Mouse (Mus musculus) left cerebral cortex, adult 8-10 months (tissue): ENCODE measurements around the gene Henmt1. TPM values are rescaled to one million over a fixed set of nuclear protein-coding genes. Genes with fewer than 3 reads are reported as not detected.

ENCODE experiments used
- DNase-seq, 2 experiments: peaks; one replicate each; pipeline ENCODE4 v3.0.0; 2022; ENCODE audit warnings: low spot score in 2 of 2
- total RNA-seq, 4 experiments: library from RNA; stranded (reverse); gene quantifications; 2 replicates each; pipeline ENCODE4 v1.2.4; 2022

Henmt1 gene
- 1 to 10 TPM; 2.2 to 4.6 (median 3.5) TPM for total RNA-seq

DNA sequence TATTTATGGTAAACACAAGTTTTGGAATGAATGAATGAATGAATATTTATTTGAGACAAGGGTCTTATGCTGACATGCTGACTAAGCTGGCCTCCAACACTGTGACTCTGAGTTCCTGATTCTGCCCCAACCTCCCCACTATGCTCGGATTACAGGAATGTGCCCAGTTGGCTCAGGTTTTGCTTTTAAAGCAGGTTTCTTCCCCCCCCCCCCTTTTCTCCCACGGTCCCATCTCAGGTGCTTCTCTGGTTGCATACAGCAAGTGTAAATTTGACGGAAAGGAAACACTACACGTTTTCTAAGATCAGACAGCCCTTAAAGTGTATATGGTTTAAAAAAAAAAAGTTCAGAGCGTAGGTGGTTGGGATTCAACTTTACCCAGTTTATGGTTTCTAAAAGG is at the start of gene Henmt1:
Gene Henmt1, plus strand, starts transcription at position 301 of the 400 bp plus-strand sequence.
- no peak for DNase-seq

DNA sequence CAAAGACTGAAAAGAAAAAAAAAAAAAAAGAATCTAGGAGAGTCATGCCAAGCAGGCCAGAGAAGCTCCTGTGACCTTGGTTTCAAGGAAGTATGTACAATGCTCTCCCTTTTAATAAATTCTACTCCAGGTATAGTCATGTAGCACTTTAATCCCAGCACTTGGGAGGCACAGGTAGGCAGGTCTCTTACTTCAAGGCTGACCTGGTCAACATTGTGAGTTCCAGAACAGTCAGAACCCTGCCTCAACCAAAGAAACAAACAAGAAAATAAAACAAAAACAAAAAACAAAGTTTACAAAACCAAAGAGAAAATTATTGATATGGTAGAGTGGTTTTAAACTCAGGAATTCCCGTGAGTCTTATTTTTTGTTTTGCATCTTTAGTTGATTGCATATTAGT is 49.8 kb upstream of the Henmt1 start, which contains the start of gene Fndc7:
Gene Fndc7, minus strand, starts transcription at position 101 of the 400 bp plus-strand sequence.
- DNase-seq: no peak

DNA sequence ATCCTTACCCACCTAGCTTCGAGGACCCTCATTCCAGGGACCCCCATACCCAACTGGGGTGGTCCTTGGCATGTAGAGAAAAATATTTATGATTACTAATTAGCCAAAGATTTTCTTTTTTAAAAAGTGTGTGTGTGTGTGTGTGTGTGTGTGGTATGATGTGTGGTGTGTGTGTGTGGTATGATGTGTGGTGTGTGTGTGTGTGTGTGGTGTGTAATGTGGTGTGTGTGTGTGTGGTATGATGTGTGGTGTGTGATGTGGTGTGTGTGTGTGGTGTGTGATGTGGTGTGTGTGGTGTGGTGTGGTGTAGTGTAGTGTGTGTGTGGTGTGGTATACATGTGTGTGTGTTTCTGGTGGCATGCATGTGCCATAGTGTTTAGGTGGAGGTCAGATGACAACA is 47.6 kb upstream of the Henmt1 start:
- no peak for DNase-seq

DNA sequence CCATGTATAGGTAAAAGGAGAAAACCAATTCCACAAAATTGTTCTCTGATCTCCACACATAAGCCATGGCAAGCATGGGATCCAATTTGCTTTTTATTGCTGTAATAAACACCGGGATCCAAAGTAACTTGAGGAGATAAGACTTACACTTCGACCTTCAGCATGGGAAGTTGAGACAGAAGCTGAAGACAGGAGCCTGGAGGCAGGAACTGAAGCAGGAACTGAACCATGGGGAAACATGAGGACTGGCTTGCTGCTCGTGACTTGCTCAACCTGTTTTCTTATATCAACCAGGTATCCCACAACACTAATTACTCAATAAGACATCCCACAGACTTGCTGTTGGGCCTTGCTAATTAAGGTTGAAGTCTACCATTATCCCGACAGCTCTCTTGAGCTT is 46.8 kb upstream of the Henmt1 start:
- no peak for DNase-seq

DNA sequence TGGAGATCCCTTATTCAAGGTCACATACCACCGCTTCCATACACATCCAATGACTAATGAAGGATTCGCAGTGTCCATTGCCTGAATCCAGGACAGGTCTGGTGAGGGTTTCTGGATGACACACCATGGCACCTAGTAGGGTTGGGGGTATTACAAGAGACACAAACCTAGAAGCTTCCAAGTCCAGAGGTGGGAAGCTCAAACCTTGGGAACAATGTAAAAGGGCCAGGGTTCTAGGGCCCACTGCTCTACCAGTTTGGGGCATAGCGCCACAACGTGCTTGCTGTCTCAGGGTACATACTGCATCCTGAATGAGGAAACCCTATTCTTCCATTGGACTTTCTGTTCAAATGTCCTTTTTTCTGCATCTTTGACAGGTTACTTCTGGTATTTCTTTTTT is 41.0 kb upstream of the Henmt1 start:
- no peak for DNase-seq

DNA sequence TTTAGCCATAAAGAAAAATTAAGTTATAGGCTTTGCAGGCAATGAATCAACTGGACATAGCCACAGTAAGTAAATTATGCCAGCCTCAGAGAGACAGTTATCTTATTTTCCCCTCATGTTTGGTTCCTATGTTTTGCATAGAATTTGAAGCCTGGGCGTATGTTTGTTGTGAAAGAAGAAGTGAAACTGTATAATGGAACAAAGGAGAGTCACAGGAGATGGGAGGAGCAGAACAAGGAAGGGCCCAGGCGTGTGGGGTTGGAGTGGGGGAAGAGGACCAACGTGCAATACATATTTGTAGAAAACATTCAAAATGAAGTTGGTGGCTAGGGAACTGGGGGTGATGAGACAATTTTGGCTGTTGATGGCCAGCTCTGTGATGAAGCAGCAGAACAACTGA is 39.5 kb upstream of the Henmt1 start:
- DNase-seq: no peak

DNA sequence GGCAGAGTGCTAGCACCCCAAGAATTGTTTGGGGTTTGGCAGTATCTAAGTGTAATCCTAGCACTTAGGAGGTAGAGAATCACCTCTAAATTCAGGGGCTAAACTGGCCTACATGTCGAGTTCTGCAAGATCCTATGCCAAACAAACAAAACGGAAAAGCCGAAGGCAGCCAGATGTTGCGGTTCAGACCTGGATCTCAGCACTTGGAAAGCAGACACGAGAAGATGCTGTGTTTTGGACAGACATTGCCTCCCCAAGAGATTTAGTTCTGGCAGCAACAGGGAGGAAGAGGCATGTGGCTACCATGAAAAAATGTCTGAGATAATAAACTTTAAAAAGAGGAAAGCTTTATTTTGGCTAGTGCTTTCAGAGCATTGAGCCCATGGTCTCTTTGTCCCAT is 39.0 kb upstream of the Henmt1 start:
- no peak for DNase-seq

DNA sequence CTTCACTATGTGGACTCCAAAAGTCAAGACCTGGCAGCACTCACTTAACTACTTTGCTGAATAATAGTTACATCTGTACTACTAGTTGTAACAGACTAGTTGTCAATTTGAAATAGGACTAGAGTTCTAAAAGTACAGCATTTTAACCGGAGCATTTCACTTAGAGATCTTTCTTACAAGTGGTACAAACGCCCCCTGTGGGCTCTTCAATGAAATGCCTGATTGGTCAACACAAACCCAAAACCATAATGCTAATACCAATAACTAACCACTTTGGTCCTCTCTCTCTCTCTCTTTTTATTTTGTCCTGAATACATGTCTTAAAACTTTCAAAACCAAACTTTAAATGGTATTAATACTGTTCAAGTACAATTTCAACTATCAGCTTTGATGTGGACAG is 37.6 kb upstream of the Henmt1 start:
- no peak for DNase-seq

DNA sequence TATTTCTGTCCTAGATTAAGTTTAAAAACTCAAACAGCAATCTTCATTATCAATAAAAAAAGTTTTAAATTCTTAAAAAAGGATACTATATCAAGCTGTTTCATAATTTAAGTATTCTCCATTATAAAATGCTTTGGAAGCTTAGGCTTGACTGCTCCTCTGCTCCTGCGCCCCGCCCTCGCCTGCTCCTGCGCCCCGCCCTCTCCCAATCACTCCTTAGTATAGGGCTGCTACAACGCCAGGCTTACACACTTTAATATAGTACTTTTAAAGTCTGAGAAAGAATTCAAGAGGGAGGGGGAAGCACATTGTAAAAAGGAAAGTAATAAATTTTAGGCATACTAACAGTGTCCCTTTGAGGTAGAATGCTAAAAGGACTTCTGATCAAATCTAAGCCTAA is 36.7 kb upstream of the Henmt1 start:
- no peak for DNase-seq

DNA sequence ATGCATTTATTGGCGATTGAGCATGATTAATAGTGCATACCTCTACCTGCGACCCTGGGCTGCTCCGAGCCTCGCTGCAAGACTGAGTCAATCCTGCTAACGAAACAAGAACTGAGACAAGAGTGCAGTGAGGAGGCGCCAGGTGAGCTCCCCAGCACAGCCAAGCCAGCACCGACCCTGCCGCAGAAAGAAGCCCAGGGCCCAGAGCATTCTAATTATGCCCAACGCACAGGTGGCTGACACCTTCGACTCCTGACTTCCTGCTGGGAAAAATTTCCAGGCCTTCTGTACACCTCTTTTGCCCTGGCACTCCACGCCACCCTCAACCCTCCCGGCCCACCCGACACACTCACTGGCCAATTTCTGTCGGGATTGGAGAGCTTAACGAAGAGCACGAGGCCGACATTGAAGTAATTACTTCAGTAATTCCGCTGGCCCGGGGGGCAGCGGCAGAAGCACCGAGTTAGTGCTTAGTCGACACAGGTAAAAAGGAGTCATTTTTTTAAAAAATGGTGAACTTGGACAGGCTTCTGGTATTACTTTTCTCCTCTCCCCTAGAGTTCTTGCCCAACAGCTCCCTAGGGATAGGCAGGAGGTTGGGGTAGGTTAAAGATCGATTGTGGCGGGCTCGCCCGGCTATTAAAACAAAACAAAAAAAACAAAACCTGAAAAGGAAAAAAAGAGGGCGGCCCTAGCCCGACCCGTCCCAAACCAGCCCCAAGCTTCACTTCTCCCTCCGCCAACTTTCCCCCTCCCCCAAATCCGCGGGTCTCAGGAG is 29.2 kb upstream of the Henmt1 start:
- DNase-seq: no peak

DNA sequence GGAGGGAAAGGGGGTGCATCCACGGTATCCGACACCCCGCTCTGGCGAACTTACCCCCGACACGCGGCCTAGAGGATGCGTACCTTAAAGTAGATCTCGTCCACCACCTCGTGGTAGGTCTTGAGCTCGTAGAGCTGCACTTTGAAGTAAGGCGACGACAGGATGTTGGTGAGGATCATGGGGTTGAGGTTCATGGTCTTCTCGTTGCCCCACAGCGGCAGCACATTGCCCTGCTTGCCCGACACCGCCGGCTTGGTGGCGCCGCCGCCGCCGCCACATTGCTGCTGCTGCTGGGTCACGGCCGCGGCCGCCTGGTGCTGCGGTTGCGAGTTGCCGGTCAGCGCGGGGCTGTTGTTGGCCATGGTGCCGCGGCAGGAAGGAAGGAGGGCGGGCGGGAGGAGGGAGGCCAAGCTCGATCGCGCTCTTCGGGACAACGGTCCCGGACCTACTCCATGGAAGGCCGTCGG is 28.6 kb upstream of the Henmt1 start:
- DNase-seq: peak; percentile 28 to 46

DNA sequence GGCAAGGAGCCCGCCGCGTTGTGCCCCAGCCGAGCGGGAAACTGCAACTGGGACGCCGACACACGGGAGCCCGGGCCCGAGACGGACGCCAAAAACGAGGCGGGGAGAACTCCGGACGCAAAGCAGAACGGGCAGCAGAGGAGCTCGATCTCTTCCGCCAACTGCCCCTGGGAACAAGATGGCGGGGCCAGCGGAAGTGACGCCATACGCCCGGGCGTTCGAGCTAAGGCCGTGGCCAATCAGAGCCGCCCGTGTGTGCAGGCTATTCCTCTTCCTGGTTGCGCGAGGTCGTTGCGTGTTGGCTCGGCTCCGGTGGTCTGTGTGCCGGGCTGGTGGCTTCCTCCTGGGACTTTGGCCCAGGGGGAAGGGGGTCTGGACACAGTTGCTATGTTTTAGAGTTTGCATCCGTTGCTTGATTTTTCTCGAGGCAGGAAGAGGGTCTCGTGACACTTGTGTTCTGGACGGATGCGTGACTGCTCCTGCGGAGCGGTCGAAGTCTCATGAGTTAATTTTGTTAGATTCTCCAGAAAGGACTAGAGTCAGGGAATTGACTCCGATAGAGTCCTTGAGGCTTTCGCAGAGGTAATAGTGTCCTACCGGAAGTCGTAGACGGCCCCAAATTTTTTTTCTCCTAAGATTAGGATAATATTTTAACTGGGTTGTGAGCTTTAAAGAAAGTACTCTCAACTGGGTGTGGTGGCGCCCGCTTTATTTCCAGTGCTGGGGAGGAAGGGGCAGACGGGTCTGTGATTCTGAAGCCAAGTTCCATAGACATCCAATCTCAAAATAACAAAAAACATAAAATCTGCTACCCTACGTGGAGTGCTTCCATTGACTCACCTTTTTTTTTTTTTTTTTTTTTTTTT is 27.9 kb upstream of the Henmt1 start, which contains the start of gene Prpf38b:
Gene Prpf38b, minus strand, starts transcription at position 180 of the 866 bp plus-strand sequence.
- DNase-seq: peak; percentile 83 to 94

DNA sequence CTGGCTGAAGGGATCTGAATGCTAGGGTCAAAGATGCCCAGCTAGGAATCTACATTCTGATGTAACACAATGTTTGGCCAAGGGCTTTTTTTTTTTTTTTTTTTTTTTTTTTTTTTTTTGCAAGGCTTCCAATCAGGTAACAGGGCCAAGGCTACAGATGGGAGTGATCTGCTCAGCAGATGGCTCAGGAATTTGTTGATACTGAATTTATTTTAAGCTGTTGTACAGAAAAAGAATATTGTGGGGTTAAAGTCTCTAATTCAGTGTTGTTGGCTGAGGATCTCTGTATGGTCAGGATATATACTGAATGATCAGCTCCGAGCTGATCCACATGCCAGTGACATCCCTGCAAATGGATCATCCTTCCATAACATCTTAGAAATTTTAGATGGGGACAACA is 23.7 kb upstream of the Henmt1 start:
- no peak for DNase-seq

DNA sequence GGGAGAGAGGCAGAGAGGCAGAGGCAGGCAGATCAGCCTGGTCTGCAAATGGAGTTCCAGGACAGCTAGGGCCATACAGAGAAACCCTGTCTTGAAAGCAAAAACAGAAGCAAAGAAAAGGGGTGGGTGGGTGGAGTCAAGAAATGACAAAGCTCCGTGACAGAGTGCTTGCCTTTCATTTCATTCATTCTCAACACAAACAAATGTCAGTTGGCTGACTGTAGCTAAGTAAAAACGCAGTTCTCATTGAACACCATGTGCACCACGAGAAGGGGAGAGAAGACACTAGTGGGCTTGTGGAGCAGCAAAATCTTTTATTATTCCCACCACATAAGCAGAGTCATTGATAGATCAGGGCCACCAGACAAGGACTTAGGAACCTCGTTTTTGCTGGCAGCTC is 22.8 kb upstream of the Henmt1 start:
- no peak for DNase-seq

DNA sequence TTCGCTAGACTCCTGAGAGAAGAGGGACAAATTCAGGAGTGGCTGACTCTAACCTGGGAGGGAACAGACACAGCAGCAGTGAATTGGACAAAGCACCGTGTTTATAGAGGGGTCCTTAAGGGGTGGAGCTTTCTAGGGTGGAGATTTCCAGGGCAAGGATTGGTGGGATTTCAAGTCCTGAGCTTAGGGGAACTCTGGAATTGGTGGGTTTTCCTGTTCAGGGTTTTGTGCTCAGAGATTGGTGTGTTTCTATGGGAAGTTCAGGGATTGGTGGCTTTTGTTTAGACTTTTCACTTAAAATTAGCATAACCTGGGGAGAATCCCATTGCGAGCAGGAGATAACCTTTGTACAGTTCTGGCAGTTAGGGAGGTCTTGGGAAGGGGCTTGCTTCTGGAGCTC is 21.7 kb upstream of the Henmt1 start:
- DNase-seq: no peak

DNA sequence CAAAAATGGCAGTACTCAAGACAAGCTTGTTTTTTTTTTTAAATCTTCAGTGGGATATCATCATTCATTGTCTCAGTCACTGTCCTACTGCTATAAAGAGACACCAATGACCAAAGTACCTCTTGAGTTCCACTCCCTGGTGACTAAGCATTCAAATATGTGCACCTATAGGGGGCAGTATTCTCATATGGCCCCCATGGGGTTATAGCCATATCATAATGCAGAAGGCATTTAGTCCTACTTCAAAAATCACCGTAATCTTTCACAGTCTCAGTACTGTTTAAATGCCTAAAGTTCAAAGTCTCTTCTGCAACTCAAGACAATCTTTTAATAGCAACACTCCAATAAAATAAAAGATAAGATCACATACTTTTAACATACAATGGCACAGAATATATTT is 20.8 kb upstream of the Henmt1 start:
- DNase-seq: no peak

DNA sequence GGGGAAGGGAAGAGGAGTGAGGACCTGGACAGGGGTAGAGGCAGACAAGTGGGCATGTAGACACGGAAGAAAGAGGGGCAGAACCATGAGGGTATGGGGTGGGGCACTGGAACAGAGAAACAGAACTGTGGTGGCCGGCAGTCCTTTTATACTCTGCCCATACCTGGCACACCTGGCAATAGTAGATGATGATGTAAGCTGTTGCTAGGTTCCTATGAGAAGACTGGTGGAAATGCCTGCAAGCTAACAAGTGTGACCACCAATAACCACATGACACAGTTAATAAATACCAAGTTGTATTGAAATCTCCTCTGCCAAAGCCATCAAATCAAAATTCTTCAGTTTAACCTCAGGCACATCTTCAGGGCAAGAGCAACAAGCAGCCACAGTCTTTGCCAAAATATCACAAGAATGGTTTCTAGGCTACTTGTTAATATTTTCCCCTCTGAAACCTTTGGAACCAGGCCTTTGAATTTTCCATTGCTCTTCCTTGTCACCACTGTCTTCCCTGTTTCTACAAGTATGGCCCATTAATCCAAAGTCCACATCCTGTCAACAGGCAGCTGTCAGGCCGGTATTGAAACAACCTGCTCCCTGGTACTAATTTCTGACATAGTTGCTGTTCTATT is 19.1 kb upstream of the Henmt1 start:
- DNase-seq: no peak

DNA sequence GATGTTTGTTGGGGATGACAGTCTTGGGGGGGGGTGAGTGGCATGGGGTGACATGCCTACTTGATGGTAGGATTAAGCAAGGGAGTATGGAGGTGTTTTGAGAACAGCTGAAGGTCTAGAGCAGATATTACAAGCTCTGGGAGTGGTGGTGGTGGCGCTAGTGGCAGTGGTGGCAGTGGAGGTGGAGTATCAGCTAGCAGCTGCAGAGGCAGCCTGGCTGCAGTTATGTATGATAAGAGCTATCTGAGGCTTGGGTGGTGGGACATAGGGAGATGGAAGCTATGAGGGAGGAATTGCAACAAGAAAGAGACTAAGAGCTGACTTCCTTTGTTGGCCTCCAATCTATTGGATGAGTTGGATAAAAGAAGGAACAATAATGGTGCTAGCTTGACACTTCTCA is 17.9 kb upstream of the Henmt1 start:
- DNase-seq: no peak

DNA sequence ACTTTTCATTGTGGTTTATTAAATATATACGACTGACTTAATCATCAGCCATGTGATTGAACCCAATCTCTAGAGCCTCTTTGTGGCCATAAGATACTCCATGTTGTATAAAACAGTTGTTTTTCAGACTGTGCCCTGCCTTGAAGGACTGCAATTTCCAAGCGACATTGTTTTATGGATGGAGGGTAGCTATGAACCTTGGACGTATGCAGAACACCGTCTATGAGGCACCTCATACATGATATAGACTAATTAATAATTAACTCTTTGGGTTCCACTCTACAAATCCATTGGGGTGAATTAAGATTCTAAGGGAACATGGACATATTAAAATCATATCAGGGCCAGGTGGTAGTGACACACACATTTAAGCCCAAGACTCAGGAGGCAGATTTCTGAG is 14.0 kb upstream of the Henmt1 start:
- no peak for DNase-seq

DNA sequence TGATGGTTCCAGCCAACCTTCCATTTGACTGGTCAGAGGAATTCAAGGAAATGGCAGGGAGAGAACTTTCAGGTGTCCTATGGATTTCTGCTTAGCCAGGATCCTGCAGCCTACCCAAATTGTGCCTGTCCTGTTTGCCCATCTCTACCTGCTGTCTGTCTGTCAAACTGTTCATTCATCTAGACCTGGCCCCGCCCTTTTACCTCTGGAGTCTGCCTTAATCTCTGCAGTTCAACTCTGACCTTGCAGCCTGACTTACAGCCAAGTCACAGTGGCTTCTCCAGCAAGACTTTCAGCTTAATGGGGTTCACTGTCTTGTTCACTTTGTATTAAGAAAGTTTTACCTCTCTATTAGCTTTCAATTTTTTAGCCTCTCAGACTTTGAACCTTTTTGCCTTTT is 13.4 kb upstream of the Henmt1 start:
- DNase-seq: no peak

DNA sequence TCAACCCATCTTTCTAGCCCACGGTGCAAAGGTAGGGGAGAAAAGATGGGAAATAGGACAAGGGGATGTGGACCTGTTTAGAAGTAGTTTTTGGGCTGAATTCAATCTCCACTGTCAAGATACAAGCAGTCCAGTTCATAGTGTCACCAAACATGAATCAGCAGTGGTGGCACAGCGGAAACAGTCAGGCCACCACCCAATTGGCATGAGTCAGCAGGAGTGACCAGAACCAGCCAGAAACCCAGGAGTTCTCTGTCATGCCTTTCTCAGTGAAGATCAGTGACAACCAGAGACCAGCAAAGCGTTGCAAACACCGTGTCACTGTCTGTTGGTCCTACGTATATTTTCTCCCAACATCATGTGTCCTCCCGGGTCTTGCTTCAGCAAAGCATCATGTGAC is 6.1 kb upstream of the Henmt1 start:
- DNase-seq: no peak

DNA sequence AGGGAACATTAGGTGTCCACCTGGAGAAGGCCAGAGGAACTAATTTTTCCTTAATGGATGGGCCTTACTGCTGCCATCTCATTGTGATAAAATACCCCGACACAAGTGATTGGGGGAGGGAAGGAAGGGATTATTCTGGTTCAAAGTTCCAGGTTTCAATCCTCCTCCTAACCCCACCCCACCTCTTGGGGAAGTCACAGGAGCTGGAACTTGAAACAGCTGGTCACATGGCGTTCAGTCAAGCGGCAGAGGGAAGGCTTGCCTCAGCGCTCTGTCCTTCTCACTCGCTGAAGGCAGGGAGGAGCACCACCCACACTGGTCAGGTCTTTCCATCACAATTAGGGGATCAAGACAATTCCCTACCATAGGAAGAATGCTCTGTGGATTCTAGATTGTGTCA is 982 bp upstream of the Henmt1 start:
- no peak for DNase-seq
